Mouse (Mus musculus): ENCODE results near the gene Gm37419. TPM values are rescaled to one million over a fixed set of nuclear protein-coding genes. Genes with fewer than 3 reads are reported as not detected.

Gm37419 gene
- polyA plus RNA-seq, 1 experiment, result not detected

- 87% methylated on average over 6 of the region's 6 CpGs for WGBS
- H3K36me3 ChIP-seq (ENCODE audit: control insufficient read depth, insufficient read depth, low read length), result no peaks in the 10 kb centered on the region
- H3K27me3 ChIP-seq (ENCODE audit: control insufficient read depth, insufficient read depth, low read length), result no peaks in the 10 kb centered on the region
- no peak for TF ChIP-seq POLR2A (IDR thresholded peaks at IDR 0.05; ENCODE audit: low read depth, low read length)
- no peak for TF ChIP-seq CTCF (IDR thresholded peaks at IDR 0.05; ENCODE audit: extremely low read depth, insufficient read length, insufficient replicate concordance, low read depth, low read length)
- H3K4me1 ChIP-seq (ENCODE audit: control insufficient read depth, insufficient read depth, insufficient read length, low read length), result peaks cover 8% of the 10 kb centered on the region; the same call in 1 of the 2 replicates
- H3K4me3 ChIP-seq (ENCODE audit: low read depth, low read length), result no peak overlapping the region
- no peak overlapping the region for H3K27ac ChIP-seq (ENCODE audit: insufficient read depth, low read depth, low read length)
These were observed 9.6 kb downstream of the Gm37419 start for GRCm38 (mm10) chr16:23997912-23998311.

GRCm38 (mm10) chr16:24005928-24006327 lies 17.6 kb downstream of the Gm37419 start:
- H3K27ac ChIP-seq (ENCODE audit: insufficient read depth, low read depth, low read length), result no peak overlapping the region
- H3K4me1 ChIP-seq (ENCODE audit: control insufficient read depth, insufficient read depth, insufficient read length, low read length), result no peaks in the 10 kb centered on the region
- H3K4me3 ChIP-seq (ENCODE audit: low read depth, low read length), result no peak overlapping the region
- TF ChIP-seq CTCF (IDR thresholded peaks at IDR 0.05; ENCODE audit: extremely low read depth, insufficient read length, insufficient replicate concordance, low read depth, low read length) (no peak), POLR2A (IDR thresholded peaks at IDR 0.05; ENCODE audit: low read depth, low read length) (no peak)
- WGBS, result 71% methylated on average over 8 of the region's 8 CpGs
- no peaks in the 10 kb centered on the region for H3K27me3 ChIP-seq (ENCODE audit: control insufficient read depth, insufficient read depth, low read length)
- no peaks in the 10 kb centered on the region for H3K36me3 ChIP-seq (ENCODE audit: control insufficient read depth, insufficient read depth, low read length)

GRCm38 (mm10) chr16:24009891-24010290 lies 21.6 kb downstream of the Gm37419 start:
- Histone ChIP-seq H3K36me3 (ENCODE audit: control insufficient read depth, insufficient read depth, low read length) (no peaks in the 10 kb centered on the region), H3K27me3 (ENCODE audit: control insufficient read depth, insufficient read depth, low read length) (no peaks in the 10 kb centered on the region), H3K4me1 (ENCODE audit: control insufficient read depth, insufficient read depth, insufficient read length, low read length) (no peaks in the 10 kb centered on the region), H3K4me3 (ENCODE audit: low read depth, low read length) (no peak overlapping the region), H3K27ac (ENCODE audit: insufficient read depth, low read depth, low read length) (no peak overlapping the region)
- no peak for TF ChIP-seq CTCF (IDR thresholded peaks at IDR 0.05; ENCODE audit: extremely low read depth, insufficient read length, insufficient replicate concordance, low read depth, low read length)
- TF ChIP-seq POLR2A (IDR thresholded peaks at IDR 0.05; ENCODE audit: low read depth, low read length), result no peak
- 82% methylated on average over 2 of the region's 2 CpGs for WGBS

GRCm38 (mm10) chr16:24011306-24011705 lies 23.0 kb downstream of the Gm37419 start:
- no peak for TF ChIP-seq CTCF (IDR thresholded peaks at IDR 0.05; ENCODE audit: extremely low read depth, insufficient read length, insufficient replicate concordance, low read depth, low read length)
- no peak for TF ChIP-seq POLR2A (IDR thresholded peaks at IDR 0.05; ENCODE audit: low read depth, low read length)
- no peaks in the 10 kb centered on the region for H3K4me1 ChIP-seq (ENCODE audit: control insufficient read depth, insufficient read depth, insufficient read length, low read length)
- no peaks in the 10 kb centered on the region for H3K27me3 ChIP-seq (ENCODE audit: control insufficient read depth, insufficient read depth, low read length)
- no peaks in the 10 kb centered on the region for H3K36me3 ChIP-seq (ENCODE audit: control insufficient read depth, insufficient read depth, low read length)
- no peak overlapping the region for H3K4me3 ChIP-seq (ENCODE audit: low read depth, low read length)
- 74% methylated on average over 3 of the region's 3 CpGs for WGBS
- H3K27ac ChIP-seq (ENCODE audit: insufficient read depth, low read depth, low read length), result no peak overlapping the region

GRCm38 (mm10) chr16:24012066-24012465 lies 23.8 kb downstream of the Gm37419 start:
- Histone ChIP-seq H3K4me3 (ENCODE audit: low read depth, low read length) (no peak overlapping the region), H3K27ac (ENCODE audit: insufficient read depth, low read depth, low read length) (no peak overlapping the region), H3K36me3 (ENCODE audit: control insufficient read depth, insufficient read depth, low read length) (no peaks in the 10 kb centered on the region), H3K4me1 (ENCODE audit: control insufficient read depth, insufficient read depth, insufficient read length, low read length) (no peaks in the 10 kb centered on the region), H3K27me3 (ENCODE audit: control insufficient read depth, insufficient read depth, low read length) (no peaks in the 10 kb centered on the region)
- TF ChIP-seq CTCF (IDR thresholded peaks at IDR 0.05; ENCODE audit: extremely low read depth, insufficient read length, insufficient replicate concordance, low read depth, low read length) (no peak), POLR2A (IDR thresholded peaks at IDR 0.05; ENCODE audit: low read depth, low read length) (no peak)
- 25% methylated on average over 3 of the region's 3 CpGs for WGBS

GRCm38 (mm10) chr16:24014378-24014777 lies 26.1 kb downstream of the Gm37419 start:
- H3K4me1 ChIP-seq (ENCODE audit: control insufficient read depth, insufficient read depth, insufficient read length, low read length), result no peaks in the 10 kb centered on the region
- H3K27me3 ChIP-seq (ENCODE audit: control insufficient read depth, insufficient read depth, low read length), result no peaks in the 10 kb centered on the region
- no peaks in the 10 kb centered on the region for H3K36me3 ChIP-seq (ENCODE audit: control insufficient read depth, insufficient read depth, low read length)
- no peak overlapping the region for H3K27ac ChIP-seq (ENCODE audit: insufficient read depth, low read depth, low read length)
- WGBS, result 56% methylated on average over 3 of the region's 3 CpGs
- no peak overlapping the region for H3K4me3 ChIP-seq (ENCODE audit: low read depth, low read length)
- TF ChIP-seq CTCF (IDR thresholded peaks at IDR 0.05; ENCODE audit: extremely low read depth, insufficient read length, insufficient replicate concordance, low read depth, low read length), result no peak
- no peak for TF ChIP-seq POLR2A (IDR thresholded peaks at IDR 0.05; ENCODE audit: low read depth, low read length)

GRCm38 (mm10) chr16:24016273-24016672 lies 28.0 kb downstream of the Gm37419 start:
- Histone ChIP-seq H3K36me3 (ENCODE audit: control insufficient read depth, insufficient read depth, low read length) (no peaks in the 10 kb centered on the region), H3K27me3 (ENCODE audit: control insufficient read depth, insufficient read depth, low read length) (no peaks in the 10 kb centered on the region), H3K27ac (ENCODE audit: insufficient read depth, low read depth, low read length) (no peak overlapping the region), H3K4me3 (ENCODE audit: low read depth, low read length) (no peak overlapping the region), H3K4me1 (ENCODE audit: control insufficient read depth, insufficient read depth, insufficient read length, low read length) (no peaks in the 10 kb centered on the region)
- WGBS, result 65% methylated on average over 6 of the region's 6 CpGs
- TF ChIP-seq POLR2A (IDR thresholded peaks at IDR 0.05; ENCODE audit: low read depth, low read length), result no peak
- no peak for TF ChIP-seq CTCF (IDR thresholded peaks at IDR 0.05; ENCODE audit: extremely low read depth, insufficient read length, insufficient replicate concordance, low read depth, low read length)

- Histone ChIP-seq H3K36me3 (ENCODE audit: control insufficient read depth, insufficient read depth, low read length) (no peaks in the 10 kb centered on the region), H3K4me1 (ENCODE audit: control insufficient read depth, insufficient read depth, insufficient read length, low read length) (no peaks in the 10 kb centered on the region), H3K4me3 (ENCODE audit: low read depth, low read length) (no peak overlapping the region), H3K27ac (ENCODE audit: insufficient read depth, low read depth, low read length) (no peak overlapping the region), H3K27me3 (ENCODE audit: control insufficient read depth, insufficient read depth, low read length) (no peaks in the 10 kb centered on the region)
- WGBS, result 71% methylated on average over 5 of the region's 5 CpGs
- no peak for TF ChIP-seq CTCF (IDR thresholded peaks at IDR 0.05; ENCODE audit: extremely low read depth, insufficient read length, insufficient replicate concordance, low read depth, low read length)
- no peak for TF ChIP-seq POLR2A (IDR thresholded peaks at IDR 0.05; ENCODE audit: low read depth, low read length)
These were observed 28.5 kb downstream of the Gm37419 start for GRCm38 (mm10) chr16:24016742-24017141.

Data from small intestine, adult 2 months (tissue).